Mouse (Mus musculus): Measurements from ENCODE around the gene Btbd9. TPM values are rescaled to one million over a fixed set of nuclear protein-coding genes. Genes with fewer than 3 reads are reported as not detected.

Btbd9 gene
- polyA plus RNA-seq, 1 experiment = 21.0 TPM

DNA sequence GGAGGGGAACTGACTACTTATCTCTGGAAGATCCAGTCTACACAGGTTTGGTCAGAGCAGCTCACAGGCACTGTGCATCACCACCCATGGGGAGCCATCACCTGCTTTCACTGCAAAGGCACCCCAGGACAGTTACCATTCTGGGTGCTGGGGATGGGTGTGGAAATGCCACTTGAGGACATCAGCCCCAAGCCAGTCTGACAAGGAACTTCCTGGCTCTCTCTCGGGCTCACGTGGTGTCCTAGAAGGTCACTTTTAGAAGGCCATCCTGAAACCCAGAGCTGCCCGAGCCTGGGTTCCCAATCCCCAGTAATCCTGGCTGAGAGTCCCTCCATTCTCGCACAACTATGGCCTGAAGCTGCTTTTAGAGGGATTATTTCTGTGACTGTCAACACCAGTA, 360.5 kb downstream of the Btbd9 start:
- WGBS = 69% methylated on average over 4 of the region's 4 CpGs
- H3K4me1 ChIP-seq (ENCODE audit: control insufficient read depth, insufficient read depth, low read length) = no peaks in the 10 kb centered on the region
- TF ChIP-seq POLR2A (IDR thresholded peaks at IDR 0.05; ENCODE audit: borderline replicate concordance, control insufficient read depth, low read depth, low read length) = no peak
- no peak for TF ChIP-seq CTCF (IDR thresholded peaks at IDR 0.05; ENCODE audit: control insufficient read depth, insufficient read depth, low read length)
- no peak overlapping the region for H3K27ac ChIP-seq (ENCODE audit: control insufficient read depth, insufficient read depth, low read depth, low read length, poor library complexity)
- no peak overlapping the region for H3K4me3 ChIP-seq (replicated peaks; ENCODE audit: control insufficient read depth, low read depth, low read length)

DNA sequence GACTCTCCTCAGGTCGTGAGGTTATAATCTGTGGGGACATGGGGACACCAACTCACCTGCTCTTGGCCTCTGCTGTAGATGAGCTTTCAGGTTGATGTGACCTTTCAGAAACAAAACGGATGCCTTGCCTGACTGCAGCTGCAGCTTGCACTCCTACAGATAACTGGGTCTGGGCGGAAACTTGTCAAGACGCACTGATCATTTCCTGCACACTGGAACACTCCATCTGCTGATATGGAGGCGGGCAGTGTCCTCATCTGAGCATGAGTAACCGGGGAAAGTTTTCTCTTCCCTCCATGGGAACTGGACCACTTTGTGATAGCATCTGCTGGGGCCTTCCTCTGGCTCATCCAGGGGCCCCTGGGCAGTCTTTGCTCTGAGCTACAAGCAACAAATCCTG, 361.9 kb downstream of the Btbd9 start:
- TF ChIP-seq CTCF (IDR thresholded peaks at IDR 0.05; ENCODE audit: control insufficient read depth, insufficient read depth, low read length) (no peak), POLR2A (IDR thresholded peaks at IDR 0.05; ENCODE audit: borderline replicate concordance, control insufficient read depth, low read depth, low read length) (no peak)

DNA sequence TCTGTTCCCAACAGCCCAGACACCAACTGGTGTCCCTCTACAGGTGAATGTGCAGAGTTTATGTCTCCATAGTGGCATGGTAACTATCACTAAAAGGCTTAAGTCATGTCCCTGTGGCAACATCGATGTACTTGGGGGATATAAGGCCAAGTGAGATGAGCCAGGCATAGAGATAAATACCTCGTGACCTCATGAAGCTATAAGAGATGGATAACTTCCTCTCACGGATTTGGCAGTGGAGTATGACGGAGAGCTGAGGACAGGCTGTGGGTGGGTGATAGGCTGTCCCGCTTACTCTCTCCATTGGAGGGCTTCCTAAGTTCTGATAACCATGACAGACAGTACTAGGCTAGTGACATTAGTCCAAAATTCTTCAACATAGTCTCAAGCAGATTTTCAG, 362.9 kb downstream of the Btbd9 start:
- no peaks in the 10 kb centered on the region; the same call in 1 of the 2 replicates for H3K4me1 ChIP-seq (ENCODE audit: control insufficient read depth, insufficient read depth, low read length)
- TF ChIP-seq CTCF (IDR thresholded peaks at IDR 0.05; ENCODE audit: control insufficient read depth, insufficient read depth, low read length) = no peak
- no peak for TF ChIP-seq POLR2A (IDR thresholded peaks at IDR 0.05; ENCODE audit: borderline replicate concordance, control insufficient read depth, low read depth, low read length)
- whole genome bisulfite sequencing = 77% methylated on average over 5 of the region's 5 CpGs
- H3K27ac ChIP-seq (ENCODE audit: control insufficient read depth, insufficient read depth, low read depth, low read length, poor library complexity) = no peak overlapping the region
- no peak overlapping the region for H3K4me3 ChIP-seq (replicated peaks; ENCODE audit: control insufficient read depth, low read depth, low read length)

More for the DNA sequence above, 361.9 kb downstream of the Btbd9 start:
- Histone ChIP-seq H3K27ac (ENCODE audit: control insufficient read depth, insufficient read depth, low read depth, low read length, poor library complexity) (no peak overlapping the region), H3K4me3 (replicated peaks; ENCODE audit: control insufficient read depth, low read depth, low read length) (no peak overlapping the region), H3K4me1 (ENCODE audit: control insufficient read depth, insufficient read depth, low read length) (no peaks in the 10 kb centered on the region)
- 51% methylated on average over 6 of the region's 6 CpGs for whole genome bisulfite sequencing

DNA sequence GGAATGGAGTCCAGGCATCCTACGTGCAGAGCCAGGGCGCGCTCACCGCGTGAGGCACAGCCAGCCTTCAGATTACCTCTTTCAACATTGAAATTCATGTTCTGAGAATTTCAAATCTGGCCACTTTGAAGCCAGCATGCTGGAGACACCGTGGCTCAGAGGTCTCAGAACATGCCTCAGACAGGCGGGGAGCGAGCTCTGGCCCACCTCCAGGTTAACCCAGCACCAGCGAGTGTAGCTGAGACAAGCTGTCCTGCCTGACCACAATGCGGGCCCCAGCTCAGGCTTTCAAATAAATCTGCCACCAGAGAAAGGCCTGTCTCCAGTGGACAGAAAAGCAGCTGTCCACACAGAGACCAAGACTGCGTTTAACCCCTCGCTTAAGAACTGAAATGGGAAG, 363.6 kb downstream of the Btbd9 start:
- no peak for TF ChIP-seq POLR2A (IDR thresholded peaks at IDR 0.05; ENCODE audit: borderline replicate concordance, control insufficient read depth, low read depth, low read length)
- TF ChIP-seq CTCF (IDR thresholded peaks at IDR 0.05; ENCODE audit: control insufficient read depth, insufficient read depth, low read length) = no peak

DNA sequence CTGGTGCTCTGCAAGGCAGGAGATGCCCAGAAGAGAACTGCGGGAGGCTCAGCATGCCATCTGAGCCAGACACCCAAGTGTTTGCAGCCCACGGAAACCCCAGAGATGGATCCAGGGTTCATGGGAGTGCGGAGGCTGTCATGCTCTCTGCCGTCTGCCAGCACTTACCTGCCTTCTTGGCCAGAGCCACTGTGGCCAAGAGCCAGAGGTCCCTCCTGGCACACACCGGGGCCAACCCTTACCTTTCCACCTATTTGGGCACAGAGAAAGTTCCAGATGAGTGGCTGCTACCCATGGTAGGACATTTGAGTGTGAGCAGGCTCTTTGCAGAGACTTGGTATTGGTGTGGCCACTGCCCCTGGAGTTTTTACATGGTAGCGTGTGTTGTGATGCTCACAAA, 365.4 kb downstream of the Btbd9 start:
- H3K4me1 ChIP-seq (ENCODE audit: control insufficient read depth, insufficient read depth, low read length) = no peaks in the 10 kb centered on the region; the same call in 1 of the 2 replicates
- 88% methylated on average over 6 of the region's 6 CpGs for WGBS
- H3K27ac ChIP-seq (ENCODE audit: control insufficient read depth, insufficient read depth, low read depth, low read length, poor library complexity) = no peak overlapping the region
- TF ChIP-seq POLR2A (IDR thresholded peaks at IDR 0.05; ENCODE audit: borderline replicate concordance, control insufficient read depth, low read depth, low read length) (no peak), CTCF (IDR thresholded peaks at IDR 0.05; ENCODE audit: control insufficient read depth, insufficient read depth, low read length) (no peak)
- no peak overlapping the region for H3K4me3 ChIP-seq (replicated peaks; ENCODE audit: control insufficient read depth, low read depth, low read length)

More for the DNA sequence above, 363.6 kb downstream of the Btbd9 start:
- 77% methylated on average over 12 of the region's 12 CpGs for WGBS
- no peaks in the 10 kb centered on the region; the same call in 1 of the 2 replicates for H3K4me1 ChIP-seq (ENCODE audit: control insufficient read depth, insufficient read depth, low read length)
- no peak overlapping the region for H3K4me3 ChIP-seq (replicated peaks; ENCODE audit: control insufficient read depth, low read depth, low read length)
- H3K27ac ChIP-seq (ENCODE audit: control insufficient read depth, insufficient read depth, low read depth, low read length, poor library complexity) = no peak overlapping the region

DNA sequence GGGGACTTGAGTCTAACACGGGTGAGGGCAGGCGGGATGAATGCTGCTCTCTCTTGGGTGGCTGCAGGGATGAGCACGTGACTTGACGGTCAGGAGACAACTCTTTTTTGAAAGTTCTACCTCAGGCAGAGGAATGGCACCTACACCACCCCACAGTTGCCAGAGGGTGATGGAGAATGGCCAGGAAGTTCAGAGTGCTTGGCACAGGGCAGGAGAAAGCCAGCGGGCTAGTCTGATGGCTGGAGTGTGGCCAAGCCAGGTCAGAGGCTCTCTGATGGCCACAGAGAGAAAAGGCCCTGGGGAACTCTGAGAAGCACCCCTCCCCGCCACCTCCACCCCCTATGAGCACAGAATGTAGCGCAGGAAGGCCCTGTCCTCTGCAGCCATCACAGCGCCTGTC, 366.0 kb downstream of the Btbd9 start:
- TF ChIP-seq CTCF (IDR thresholded peaks at IDR 0.05; ENCODE audit: control insufficient read depth, insufficient read depth, low read length) = no peak
- H3K4me3 ChIP-seq (replicated peaks; ENCODE audit: control insufficient read depth, low read depth, low read length) = no peak overlapping the region
- WGBS = 88% methylated on average over 8 of the region's 8 CpGs
- no peak overlapping the region for H3K27ac ChIP-seq (ENCODE audit: control insufficient read depth, insufficient read depth, low read depth, low read length, poor library complexity)
- H3K4me1 ChIP-seq (ENCODE audit: control insufficient read depth, insufficient read depth, low read length) = no peaks in the 10 kb centered on the region; the same call in 1 of the 2 replicates

DNA sequence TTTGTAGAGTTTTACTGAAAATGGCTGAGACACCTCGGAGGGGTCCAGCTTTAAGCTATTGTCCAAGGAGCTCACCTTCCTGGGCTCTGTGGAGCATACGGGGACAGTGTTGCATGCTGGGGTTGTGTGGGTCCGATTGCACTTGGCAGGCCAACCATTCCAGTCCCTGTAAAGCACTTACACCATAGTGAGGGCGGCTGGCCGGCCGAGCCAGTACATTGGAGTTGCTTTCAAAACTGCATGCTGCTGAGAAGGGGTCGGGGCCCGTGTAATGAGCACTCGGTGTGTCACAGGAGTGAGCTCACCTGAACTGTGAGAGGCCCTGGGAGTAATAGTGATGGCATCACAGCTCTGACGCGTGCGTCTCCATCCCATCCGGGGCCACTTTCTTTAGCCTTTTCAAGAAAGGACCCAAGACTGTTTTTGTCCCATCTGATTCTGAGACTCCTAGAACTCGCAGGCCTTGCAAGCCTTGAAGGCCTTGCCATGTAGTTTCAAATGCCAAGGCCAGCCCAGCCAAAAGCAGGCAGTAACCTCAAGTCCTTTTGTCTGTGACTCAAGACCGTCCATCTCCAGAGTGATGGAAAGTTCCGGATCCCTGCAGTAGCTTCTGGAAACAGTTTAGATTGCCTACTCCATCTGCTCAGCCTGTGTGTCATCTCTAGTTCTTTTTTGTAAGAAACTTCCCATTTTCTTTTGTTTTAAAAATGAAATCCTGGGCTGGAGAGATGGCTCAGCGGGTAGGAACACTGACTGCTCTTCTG, 371.0 kb downstream of the Btbd9 start:
- TF ChIP-seq CTCF (IDR thresholded peaks at IDR 0.05; ENCODE audit: control insufficient read depth, insufficient read depth, low read length) = no peak
- TF ChIP-seq POLR2A (IDR thresholded peaks at IDR 0.05; ENCODE audit: borderline replicate concordance, control insufficient read depth, low read depth, low read length) = no peak

DNA sequence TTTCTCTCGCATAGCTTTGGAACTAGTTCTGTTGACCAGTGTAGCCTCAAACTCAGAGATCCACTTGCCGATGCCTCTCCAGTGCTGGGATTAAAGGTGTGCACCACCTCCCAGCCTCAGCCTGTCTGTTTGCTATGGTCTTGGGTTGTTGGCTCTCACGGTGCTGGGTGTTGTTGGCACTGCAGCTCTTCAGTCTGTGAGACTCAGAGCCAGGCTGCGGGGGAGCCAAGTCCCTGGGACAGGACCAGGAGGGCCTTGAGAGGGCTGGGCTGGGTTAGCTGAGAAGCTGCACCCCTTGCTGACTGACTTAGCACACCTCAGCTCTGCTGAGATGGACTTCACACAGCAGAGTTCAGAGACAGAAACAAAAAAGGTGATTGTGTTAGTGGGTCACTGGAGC, 376.0 kb downstream of the Btbd9 start:
- Histone ChIP-seq H3K4me3 (replicated peaks; ENCODE audit: control insufficient read depth, low read depth, low read length) (no peak overlapping the region), H3K4me1 (ENCODE audit: control insufficient read depth, insufficient read depth, low read length) (peaks cover 2% of the 10 kb centered on the region), H3K27ac (ENCODE audit: control insufficient read depth, insufficient read depth, low read depth, low read length, poor library complexity) (no peak overlapping the region)
- 90% methylated on average over 4 of the region's 4 CpGs for WGBS
- TF ChIP-seq CTCF (IDR thresholded peaks at IDR 0.05; ENCODE audit: control insufficient read depth, insufficient read depth, low read length) (no peak), POLR2A (IDR thresholded peaks at IDR 0.05; ENCODE audit: borderline replicate concordance, control insufficient read depth, low read depth, low read length) (no peak)

More for the DNA sequence above, 371.0 kb downstream of the Btbd9 start:
- Histone ChIP-seq H3K4me1 (ENCODE audit: control insufficient read depth, insufficient read depth, low read length) (no peaks in the 10 kb centered on the region; the same call in 1 of the 2 replicates), H3K27ac (ENCODE audit: control insufficient read depth, insufficient read depth, low read depth, low read length, poor library complexity) (no peak overlapping the region), H3K4me3 (replicated peaks; ENCODE audit: control insufficient read depth, low read depth, low read length) (no peak overlapping the region)
- 89% methylated on average over 17 of the region's 17 CpGs for WGBS
